Mouse (Mus musculus) megakaryocyte, embryonic 14.5 days (primary cell): ENCODE data around the gene Gnai3.

Source experiments
- FLI1 ChIP-seq: IDR thresholded peaks from 2 replicates; pipeline ENCODE4 v1.6.1; 2012; ENCODE audit warnings: low read length, inconsistent platforms, mixed read lengths
- GATA1 ChIP-seq: IDR thresholded peaks from 3 replicates; pipeline ENCODE4 v1.6.1; 2012; ENCODE audit warnings: mixed read lengths, low read length, inconsistent platforms, borderline replicate concordance

GRCm38 (mm10) chr3:108152290-108152689 is 6.3 kb upstream of the Gnai3 start:
- no peak for TF ChIP-seq GATA1
- TF ChIP-seq FLI1 = no peak
